Mouse (Mus musculus) myocyte (in vitro differentiated cells): ENCODE measurements around the gene Slc44a1.

Experiments
- CEBPB ChIP-seq: IDR thresholded peaks from 2 replicates; pipeline ENCODE4 v1.6.1; 2011; ENCODE audit warnings: mild to moderate bottlenecking, moderate library complexity; ENCODE audit not compliant: poor library complexity, insufficient read depth, severe bottlenecking
- E2F4 ChIP-seq: IDR thresholded peaks from one replicate; pipeline ENCODE4 v1.6.1; 2011; ENCODE audit warnings: mild to moderate bottlenecking, control low read depth, moderate library complexity; ENCODE audit not compliant: insufficient read depth
- MAX ChIP-seq: IDR thresholded peaks from one replicate; pipeline ENCODE4 v1.6.1; 2011; ENCODE audit warnings: low read depth, mild to moderate bottlenecking, control low read depth
- MYOG ChIP-seq, 3 experiments: IDR thresholded peaks; one replicate each; pipeline ENCODE4 v1.6.1; 2011; ENCODE audit warnings: control low read depth in 2 of 3, low read depth in 2 of 3, mild to moderate bottlenecking in 2 of 3; ENCODE audit not compliant: insufficient read length in 2 of 3, control insufficient read depth in 1 of 3, insufficient read depth in 1 of 3
- POLR2A ChIP-seq: IDR thresholded peaks from one replicate; pipeline ENCODE4 v1.6.1; 2011; ENCODE audit warnings: low read depth, mild to moderate bottlenecking, control low read depth, moderate library complexity; ENCODE audit not compliant: insufficient read length
- POLR2AphosphoS2 ChIP-seq: IDR thresholded peaks from one replicate; pipeline ENCODE4 v1.6.1; 2011; ENCODE audit warnings: low read depth, control low read depth; ENCODE audit not compliant: insufficient read length
- REST ChIP-seq: IDR thresholded peaks from one replicate; pipeline ENCODE4 v1.6.1; 2011; ENCODE audit warnings: mild to moderate bottlenecking, control low read depth, moderate library complexity; ENCODE audit not compliant: insufficient read depth, insufficient read length
- SRF ChIP-seq: IDR thresholded peaks from one replicate; pipeline ENCODE4 v1.6.1; 2011; ENCODE audit warnings: low read depth; ENCODE audit not compliant: control insufficient read depth, insufficient read length
- TCF12 ChIP-seq: IDR thresholded peaks from one replicate; pipeline ENCODE4 v1.6.1; 2011; ENCODE audit warnings: mild to moderate bottlenecking, control low read depth; ENCODE audit not compliant: poor library complexity, insufficient read depth, severe bottlenecking
- USF1 ChIP-seq: IDR thresholded peaks from one replicate; pipeline ENCODE4 v1.6.1; 2011; ENCODE audit warnings: low read depth, mild to moderate bottlenecking, control low read depth, moderate library complexity

GRCm38 (mm10) chr4:53594204-53594603 lies 154.0 kb downstream of the Slc44a1 start:
- no peak for TF ChIP-seq MAX
- no peak for TF ChIP-seq POLR2A
- no peak for TF ChIP-seq USF1
- TF ChIP-seq SRF: no peak
- TF ChIP-seq E2F4: no peak
- TF ChIP-seq POLR2AphosphoS2: no peak
- no peak for TF ChIP-seq MYOG (IDR thresholded peaks at IDR 0.05; ENCODE audit: control insufficient read depth in 1 of 3, insufficient read depth in 1 of 3, insufficient read length in 2 of 3, low read depth in 2 of 3)
- TF ChIP-seq CEBPB: no peak
- no peak for TF ChIP-seq TCF12
- TF ChIP-seq REST: no peak
